ENCODE assay signal across 8 mouse cellular contexts in the genomic region with DNA sequence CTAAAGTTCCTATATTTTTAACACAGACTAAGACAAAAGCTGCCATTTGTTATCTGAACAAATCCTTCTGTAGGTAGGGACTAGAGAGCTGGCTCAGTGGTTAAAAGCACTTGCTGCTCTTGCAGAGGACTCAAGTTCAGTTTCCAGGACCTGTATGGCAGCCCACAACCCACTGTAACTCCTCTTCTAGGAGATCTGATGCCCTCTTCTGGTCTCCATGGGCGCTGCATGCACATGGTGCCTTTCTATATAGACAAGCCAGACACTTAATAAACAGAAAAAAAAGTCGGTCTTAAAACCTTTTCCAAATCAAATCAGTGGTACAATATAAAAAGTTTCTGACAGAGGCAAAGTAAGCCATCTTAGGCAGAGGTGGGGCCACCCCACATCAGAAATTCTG. TPM values are rescaled to one million over a fixed set of nuclear protein-coding genes. Genes with fewer than 3 reads are reported as not detected.
DNase-seq lines count a peak whose midpoint lies in the region.

No protein-coding gene starts in this region.

- intact Hi-C loops in gastrocnemius, postnatal 36 days (cut with DNase I), result no loop called here

- peak; percentile 35 for DNase-seq in gastrocnemius, postnatal 10 days
- DNase-seq in gastrocnemius, postnatal 36 days, result no peak
- DNase-seq in right cerebral cortex, postnatal 4 days, result peak; percentile 23
- DNase-seq in right cerebral cortex, adult 2 months (ENCODE audit: low spot score in 2 of 2), result no peak
- DNase-seq in cerebellum, postnatal 25 days, result peak; percentile 15 to 56
- DNase-seq in kidney, postnatal 36 days, result peak; percentile 38 to 76
- DNase-seq in spleen, adult 12 weeks (ENCODE audit: low spot score), result peak; percentile 35
- DNase-seq in right cerebral cortex, adult 18-20 months, result no peak

RNA-seq across cellular contexts. Expression of a gene that starts 5.1 kb away (rescaled TPM):
- 10 to 100 TPM; 92.6 to 99.5 TPM for total RNA-seq in gastrocnemius, postnatal 10 days (2021)
- 10 to 100 TPM; 57.8 to 63.3 TPM for total RNA-seq in gastrocnemius, postnatal 36 days (2021)

RNA-seq across cellular contexts. Expression of a gene that starts 52.1 kb away (rescaled TPM):
- total RNA-seq in gastrocnemius, postnatal 10 days (2021), result under 1 TPM; 0.42 to 0.52 TPM
- under 1 TPM; 0.07 to 0.08 TPM for total RNA-seq in gastrocnemius, postnatal 36 days (2021)

Comparison
In these comparisons a context has a peak if more than half of its experiments do, and no peak if none do; other contexts are left out.
1. DNase-seq: peak in gastrocnemius, postnatal 10 days (single experiment), right cerebral cortex, postnatal 4 days (single experiment), cerebellum, postnatal 25 days (2 of 2), kidney, postnatal 36 days (2 of 2) and spleen, adult 12 weeks (single experiment); none in gastrocnemius, postnatal 36 days (0 of 2), right cerebral cortex, adult 2 months (0 of 2) and right cerebral cortex, adult 18-20 months (single experiment).